Mouse (Mus musculus): Measurements from ENCODE around the gene Hyal1. TPM values are rescaled to one million over a fixed set of nuclear protein-coding genes. Genes with fewer than 3 reads are reported as not detected.

Gene Hyal1
- total and polyA plus RNA-seq, 2 experiments = 33.2 to 43.4 TPM

DNA sequence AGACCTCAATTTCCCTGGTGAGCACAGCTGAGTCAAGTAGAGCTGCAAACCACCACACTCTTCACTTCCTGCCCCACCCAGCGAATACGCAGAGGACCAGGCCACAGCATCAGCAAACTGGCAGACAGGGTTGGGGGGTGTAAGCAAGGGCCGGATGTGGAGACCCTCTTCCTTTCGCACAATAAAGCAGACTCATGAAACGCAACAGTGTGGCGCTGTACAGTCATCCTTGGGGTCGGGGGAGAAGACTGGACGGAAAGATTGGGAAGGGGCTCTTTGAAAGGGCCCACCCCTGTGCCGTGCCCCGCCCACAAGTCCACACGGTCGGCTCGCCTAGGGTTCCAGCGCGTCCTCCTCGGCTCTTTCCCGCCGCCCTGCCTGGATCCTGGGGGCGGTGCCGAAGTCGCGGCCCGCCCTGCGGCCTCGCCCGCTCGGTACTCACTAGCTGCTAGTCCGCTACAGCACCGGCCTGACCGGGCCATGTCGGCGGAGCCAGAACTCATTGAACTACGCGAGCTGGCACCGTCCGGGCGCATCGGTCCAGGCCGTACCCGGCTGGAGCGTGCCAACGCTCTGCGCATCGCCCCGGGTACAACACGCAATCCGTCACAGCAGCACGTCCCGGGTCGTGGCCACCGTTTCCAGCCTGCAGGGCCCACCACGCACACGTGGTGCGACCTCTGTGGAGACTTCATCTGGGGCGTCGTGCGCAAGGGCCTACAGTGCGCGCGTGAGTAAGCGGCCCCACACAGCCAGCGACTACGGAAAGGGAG lies 25.4 kb upstream of the Hyal1 start, which contains the start of gene Rassf1:
TSS of gene Rassf1 (plus strand) at position 439 of the 773 bp plus-strand sequence.
- peak; percentile 72 for DNase-seq (ENCODE audit: extremely low read depth, low read depth, low spot score)
- H3K79me2 ChIP-seq (ENCODE audit: control insufficient read depth, insufficient read depth, low read length) = no peaks in the 10 kb centered on the region
- no peaks in the 10 kb centered on the region for H3K27me3 ChIP-seq (ENCODE audit: control insufficient read depth, insufficient read depth, low read length)
- H3K27ac ChIP-seq (replicated peaks; ENCODE audit: insufficient read depth, low read depth, low read length) = no peak within 1 kb of the TSS
- H3K4me3 ChIP-seq (ENCODE audit: insufficient read depth, low read depth, low read length) = peak within 1 kb of the TSS; percentile 58; the same call in 1 of the 2 replicates
- 5% methylated on average over 63 of the region's 63 CpGs for WGBS
- H3K36me3 ChIP-seq (ENCODE audit: control insufficient read depth, insufficient read depth, low read length) = no peaks in the 10 kb centered on the region
- peaks cover 17% of the 10 kb centered on the region; the same call in 1 of the 2 replicates for H3K4me1 ChIP-seq (ENCODE audit: control insufficient read depth, insufficient read depth, low read length)
- TF ChIP-seq POLR2A (IDR thresholded peaks at IDR 0.05; ENCODE audit: extremely low read depth, insufficient read depth, low read length) (0 out of 2 replicates have a peak, but pooled peaks have one; percentile 8), CTCF (IDR thresholded peaks at IDR 0.05; ENCODE audit: low read depth, low read length) (no peak)
- H3K9ac ChIP-seq (ENCODE audit: low read depth, low read length) = peak within 1 kb of the TSS; percentile 59

DNA sequence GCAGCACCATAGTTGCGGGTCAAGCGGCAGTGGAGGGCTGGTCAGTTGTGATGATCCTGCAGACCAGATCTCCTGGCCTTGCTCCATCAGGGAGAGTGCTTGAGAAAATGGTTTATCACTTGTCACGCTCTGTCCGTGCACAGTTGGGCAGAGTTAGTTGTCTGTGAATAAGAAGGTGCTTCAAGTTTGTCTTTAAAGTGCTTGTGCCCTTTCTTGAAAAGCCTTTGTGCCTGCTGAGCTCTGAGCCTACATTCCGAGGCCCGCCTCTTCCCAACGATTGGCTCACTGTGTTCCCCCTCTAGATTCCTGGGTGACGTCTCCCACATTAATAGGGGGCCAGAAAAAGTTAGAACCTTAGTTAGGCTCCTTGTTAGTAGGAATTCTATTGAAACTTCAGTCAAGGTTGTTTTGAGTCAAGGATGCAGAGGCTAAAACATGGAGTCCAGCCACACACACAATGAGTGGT lies 24.8 kb upstream of the Hyal1 start:
- 56% methylated on average over 8 of the region's 8 CpGs for WGBS
- no peak for TF ChIP-seq POLR2A (IDR thresholded peaks at IDR 0.05; ENCODE audit: extremely low read depth, insufficient read depth, low read length)
- no peak for TF ChIP-seq CTCF (IDR thresholded peaks at IDR 0.05; ENCODE audit: low read depth, low read length)
- H3K79me2 ChIP-seq (ENCODE audit: control insufficient read depth, insufficient read depth, low read length) = no peaks in the 10 kb centered on the region; the same call in 1 of the 2 replicates

DNA sequence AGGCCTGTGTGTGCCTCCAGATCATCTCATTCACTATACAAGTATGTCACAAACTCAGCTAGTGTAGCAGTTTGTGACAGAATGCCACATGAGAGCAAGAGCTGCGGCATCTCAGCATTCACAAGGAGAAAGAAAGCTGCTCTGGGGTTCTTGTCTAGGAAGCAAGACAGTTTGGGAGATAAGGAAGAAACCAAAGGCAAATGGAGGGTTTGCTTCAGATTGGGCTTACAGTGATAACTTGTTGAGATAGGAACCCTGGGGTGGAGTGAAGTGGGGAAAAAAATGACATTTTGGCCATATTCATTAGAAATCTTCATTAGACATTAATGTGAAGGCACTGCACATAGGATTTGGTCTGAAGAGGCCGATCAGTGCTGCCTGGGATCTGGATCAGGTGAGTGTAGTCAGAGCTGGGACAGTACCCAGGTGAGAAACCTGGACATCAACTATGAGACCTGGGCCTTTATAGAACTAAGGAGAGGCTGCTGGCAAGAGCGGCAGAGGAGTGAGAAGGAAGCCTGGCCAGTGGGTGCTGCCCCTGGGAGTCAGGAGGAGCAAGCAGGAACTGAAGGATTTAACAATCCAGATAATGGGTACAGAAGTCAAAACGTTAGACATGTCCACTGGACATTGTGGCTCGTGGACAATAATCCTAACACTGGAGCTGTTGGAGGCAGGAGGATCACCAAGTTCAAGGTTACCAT lies 23.9 kb upstream of the Hyal1 start:
- no peak for DNase-seq (ENCODE audit: extremely low read depth, low read depth, low spot score)
- Histone ChIP-seq H3K9ac (ENCODE audit: low read depth, low read length) (no peak overlapping the region), H3K27me3 (ENCODE audit: control insufficient read depth, insufficient read depth, low read length) (no peaks in the 10 kb centered on the region), H3K27ac (replicated peaks; ENCODE audit: insufficient read depth, low read depth, low read length) (no peak overlapping the region), H3K4me1 (ENCODE audit: control insufficient read depth, insufficient read depth, low read length) (peaks cover 17% of the 10 kb centered on the region), H3K79me2 (ENCODE audit: control insufficient read depth, insufficient read depth, low read length) (no peaks in the 10 kb centered on the region; the same call in 1 of the 2 replicates), H3K36me3 (ENCODE audit: control insufficient read depth, insufficient read depth, low read length) (peaks cover 9% of the 10 kb centered on the region), H3K4me3 (ENCODE audit: insufficient read depth, low read depth, low read length) (no peak overlapping the region)
- WGBS = 71% methylated on average over 5 of the region's 5 CpGs
- TF ChIP-seq POLR2A (IDR thresholded peaks at IDR 0.05; ENCODE audit: extremely low read depth, insufficient read depth, low read length) (no peak), CTCF (IDR thresholded peaks at IDR 0.05; ENCODE audit: low read depth, low read length) (no peak)

More for the DNA sequence above, 24.8 kb upstream of the Hyal1 start:
- peak overlapping the region; percentile 59 for H3K9ac ChIP-seq (ENCODE audit: low read depth, low read length)
- DNase-seq (ENCODE audit: extremely low read depth, low read depth, low spot score) = no peak
- no peaks in the 10 kb centered on the region for H3K27me3 ChIP-seq (ENCODE audit: control insufficient read depth, insufficient read depth, low read length)
- H3K36me3 ChIP-seq (ENCODE audit: control insufficient read depth, insufficient read depth, low read length) = no peaks in the 10 kb centered on the region
- no peak overlapping the region for H3K27ac ChIP-seq (replicated peaks; ENCODE audit: insufficient read depth, low read depth, low read length)
- peak overlapping the region; percentile 58; the same call in 1 of the 2 replicates for H3K4me3 ChIP-seq (ENCODE audit: insufficient read depth, low read depth, low read length)
- H3K4me1 ChIP-seq (ENCODE audit: control insufficient read depth, insufficient read depth, low read length) = peaks cover 17% of the 10 kb centered on the region

DNA sequence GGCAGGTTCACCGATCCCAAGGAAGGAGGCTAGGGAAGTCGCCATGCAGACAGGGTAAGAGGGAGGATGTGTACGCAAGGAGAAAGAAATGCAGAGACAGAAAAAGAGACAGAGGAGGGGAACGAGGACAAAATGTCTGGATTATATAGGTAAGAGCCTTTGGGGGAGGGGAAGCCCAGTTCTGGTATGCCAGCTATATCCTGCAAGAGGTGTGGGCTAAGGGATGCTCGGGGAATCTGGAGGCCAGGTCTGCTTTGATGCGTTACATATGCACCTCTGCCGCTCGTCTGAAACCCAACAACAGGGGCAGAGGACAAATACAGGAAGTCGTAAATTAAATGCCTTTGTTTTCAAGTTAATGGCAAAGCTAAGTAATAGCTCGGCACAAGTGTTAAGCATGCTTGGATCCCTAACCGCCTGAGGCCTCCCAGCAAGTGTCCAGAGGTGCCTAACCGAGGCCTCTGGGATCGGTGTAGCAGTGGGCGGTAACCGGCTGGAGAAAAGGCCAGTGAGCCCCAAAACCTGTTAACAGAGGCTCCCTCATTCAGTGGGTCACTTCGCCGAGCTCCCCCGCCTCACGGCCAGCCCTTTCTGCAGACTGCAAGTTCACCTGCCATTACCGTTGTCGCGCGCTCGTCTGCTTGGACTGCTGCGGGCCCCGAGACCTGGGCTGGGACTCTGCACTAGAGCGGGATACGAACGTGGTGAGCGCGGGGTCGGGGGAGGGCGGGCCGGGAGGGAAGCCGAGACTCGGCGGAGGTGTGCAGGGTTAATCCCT lies 23.0 kb upstream of the Hyal1 start:
- Histone ChIP-seq H3K36me3 (ENCODE audit: control insufficient read depth, insufficient read depth, low read length) (peaks cover 16% of the 10 kb centered on the region), H3K27ac (replicated peaks; ENCODE audit: insufficient read depth, low read depth, low read length) (peak overlapping the region; percentile 20), H3K27me3 (ENCODE audit: control insufficient read depth, insufficient read depth, low read length) (no peaks in the 10 kb centered on the region), H3K9ac (ENCODE audit: low read depth, low read length) (peak overlapping the region; percentile 74), H3K4me3 (ENCODE audit: insufficient read depth, low read depth, low read length) (peak overlapping the region; percentile 62), H3K79me2 (ENCODE audit: control insufficient read depth, insufficient read depth, low read length) (no peaks in the 10 kb centered on the region; the same call in 1 of the 2 replicates), H3K4me1 (ENCODE audit: control insufficient read depth, insufficient read depth, low read length) (peaks cover 17% of the 10 kb centered on the region)
- DNase-seq (ENCODE audit: extremely low read depth, low read depth, low spot score) = no peak
- WGBS = 14% methylated on average over 37 of the region's 37 CpGs
- TF ChIP-seq POLR2A (IDR thresholded peaks at IDR 0.05; ENCODE audit: extremely low read depth, insufficient read depth, low read length) (no peak), CTCF (IDR thresholded peaks at IDR 0.05; ENCODE audit: low read depth, low read length) (no peak)

DNA sequence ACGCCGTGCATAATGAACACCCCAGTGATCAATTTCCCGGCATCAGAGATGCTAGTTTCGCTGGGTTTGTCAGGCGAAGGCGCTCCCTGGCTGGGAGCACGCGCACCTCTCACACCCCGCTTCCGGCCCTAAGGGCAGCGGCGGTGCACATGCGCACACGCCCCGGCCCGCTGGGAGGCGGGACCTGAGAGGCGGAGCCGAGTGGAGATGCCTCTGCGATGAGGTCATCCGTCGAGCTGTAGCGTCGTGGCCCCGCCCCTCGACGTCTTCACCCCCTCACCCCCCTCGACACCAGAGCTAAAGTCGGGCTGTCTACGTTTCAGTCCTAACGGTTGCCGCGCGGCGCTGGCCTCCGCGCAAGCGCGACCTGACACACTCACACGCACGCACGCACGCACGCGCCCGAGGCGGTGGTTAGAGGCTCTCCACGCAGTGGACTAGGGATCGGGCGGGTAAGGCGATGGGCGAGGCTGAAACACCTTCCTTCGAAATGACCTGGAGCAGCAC lies 22.4 kb upstream of the Hyal1 start:
- H3K27ac ChIP-seq (replicated peaks; ENCODE audit: insufficient read depth, low read depth, low read length) = peak overlapping the region; percentile 62
- TF ChIP-seq POLR2A (IDR thresholded peaks at IDR 0.05; ENCODE audit: extremely low read depth, insufficient read depth, low read length) (peak; percentile 83), CTCF (IDR thresholded peaks at IDR 0.05; ENCODE audit: low read depth, low read length) (no peak)
- no peaks in the 10 kb centered on the region for H3K27me3 ChIP-seq (ENCODE audit: control insufficient read depth, insufficient read depth, low read length)
- H3K79me2 ChIP-seq (ENCODE audit: control insufficient read depth, insufficient read depth, low read length) = no peaks in the 10 kb centered on the region; the same call in 1 of the 2 replicates
- peak; percentile 91 for DNase-seq (ENCODE audit: extremely low read depth, low read depth, low spot score)
- peaks cover 17% of the 10 kb centered on the region for H3K4me1 ChIP-seq (ENCODE audit: control insufficient read depth, insufficient read depth, low read length)
- H3K36me3 ChIP-seq (ENCODE audit: control insufficient read depth, insufficient read depth, low read length) = peaks cover 22% of the 10 kb centered on the region
- H3K9ac ChIP-seq (ENCODE audit: low read depth, low read length) = peak overlapping the region; percentile 74
- under 1% methylated on average over 53 of the region's 53 CpGs for WGBS
- H3K4me3 ChIP-seq (ENCODE audit: insufficient read depth, low read depth, low read length) = peak overlapping the region; percentile 62

All from liver, adult 2 months (tissue).